Mouse (Mus musculus) intestine, embryonic 14.5 days (tissue): Measurements from ENCODE around the gene Apaf1. TPM values are rescaled to one million over a fixed set of nuclear protein-coding genes. Genes with fewer than 3 reads are reported as not detected.

Experiments
- ATAC-seq: fragments of 200-750 bp; cut with Nextera tagmentation; replicated peaks from 2 replicates; pipeline ENCODE4 v1.8.0; 2017; ENCODE audit warnings: low read depth, moderate number of reproducible peaks, moderate TSS enrichment, moderate library complexity; ENCODE audit not compliant: low FRiP score, low TSS enrichment
- DNase-seq: peaks from one replicate; pipeline ENCODE4 v3.0.0-alpha.2; 2018; ENCODE audit warnings: low spot score
- H3K27ac ChIP-seq: fragments of 300-500 bp; sonication (generic); 2 replicates; pipeline ENCODE4 v1.5.1; 2014; ENCODE audit warnings: low read depth, mild to moderate bottlenecking, control low read depth
- H3K27me3 ChIP-seq: fragments of 300-500 bp; sonication (generic); replicated peaks from 2 replicates; pipeline ENCODE4 v1.6.1; 2014; ENCODE audit warnings: low read length, control low read depth; ENCODE audit not compliant: control insufficient read depth, insufficient read depth
- H3K36me3 ChIP-seq: fragments of 300-500 bp; sonication (generic); 2 replicates; pipeline ENCODE4 v1.6.1; 2014; ENCODE audit warnings: low read length, control low read depth; ENCODE audit not compliant: control insufficient read depth, insufficient read depth
- H3K4me1 ChIP-seq: fragments of 300-500 bp; sonication (generic); replicated peaks from 2 replicates; pipeline ENCODE4 v1.6.1; 2014; ENCODE audit warnings: low read length, control low read depth, mixed read lengths; ENCODE audit not compliant: control insufficient read depth, insufficient read depth
- H3K4me2 ChIP-seq: fragments of 300-500 bp; sonication (generic); 2 replicates; pipeline ENCODE4 v1.6.1; 2014; ENCODE audit warnings: low read length
- H3K4me3 ChIP-seq: fragments of 300-500 bp; sonication (generic); 2 replicates; pipeline ENCODE4 v1.5.1; 2014; ENCODE audit warnings: low read depth, low read length, control low read depth, mixed read lengths
- H3K9ac ChIP-seq: fragments of 300-500 bp; sonication (generic); 2 replicates; pipeline ENCODE4 v1.6.1; 2014; ENCODE audit warnings: mild to moderate bottlenecking, low read length
- H3K9me3 ChIP-seq: fragments of 300-500 bp; sonication (generic); 2 replicates; pipeline ENCODE4 v1.6.1; 2016; ENCODE audit warnings: low read length, control low read depth; ENCODE audit not compliant: control insufficient read depth
- WGBS: fragments of 180-500 bp; shearing (Covaris S2); extraction: QIAGEN DNeasy Blood & Tissue Kit; methylation state at CpG from one replicate; pipeline ENCODE4 v1.1.7; 2014; 5-methylcytosine and 5-hydroxymethylcytosine counted together
- polyA plus RNA-seq: library from polyadenylated mRNA; unstranded; fragments of >200 nt; fragmentation: Nextera tagmentation; extraction: Ambion mirVana; gene quantifications from 2 replicates; pipeline ENCODE4 v1.2.1, GENCODE M21; 2014

Gene Apaf1
- polyA plus RNA-seq, 1 experiment from 2014 or later: 25.9 TPM

GRCm38 (mm10) chr10:91098056-91098455 is 15.5 kb upstream of the Apaf1 start:
- Histone ChIP-seq H3K27ac (no peak overlapping the region), H3K36me3 (peaks cover 50% of the 10 kb centered on the region), H3K9ac (no peak overlapping the region), H3K4me1 (no peaks in the 10 kb centered on the region), H3K4me3 (no peak overlapping the region), H3K27me3 (no peaks in the 10 kb centered on the region), H3K4me2 (no peak overlapping the region), H3K9me3 (no peaks in the 10 kb centered on the region)
- DNase-seq: no peak
- no peak for ATAC-seq
- WGBS: 91% methylated on average over 8 of the region's 8 CpGs

GRCm38 (mm10) chr10:91094251-91095104 is 11.9 kb upstream of the Apaf1 start:
- Histone ChIP-seq H3K4me2 (no peak overlapping the region), H3K27me3 (no peaks in the 10 kb centered on the region), H3K4me3 (no peak overlapping the region), H3K27ac (no peak overlapping the region), H3K9ac (no peak overlapping the region), H3K9me3 (no peaks in the 10 kb centered on the region), H3K4me1 (no peaks in the 10 kb centered on the region), H3K36me3 (peaks cover 39% of the 10 kb centered on the region)
- DNase-seq: no peak
- no peak for ATAC-seq
- WGBS: 78% methylated on average over 15 of the region's 15 CpGs

GRCm38 (mm10) chr10:91092812-91093211 is 10.2 kb upstream of the Apaf1 start:
- WGBS: 87% methylated on average over 4 of the region's 4 CpGs
- no peaks in the 10 kb centered on the region for H3K4me1 ChIP-seq
- peaks cover 37% of the 10 kb centered on the region for H3K36me3 ChIP-seq
- H3K4me3 ChIP-seq: no peak overlapping the region
- no peak overlapping the region for H3K9ac ChIP-seq
- H3K27me3 ChIP-seq: no peaks in the 10 kb centered on the region
- no peak for DNase-seq
- no peak for ATAC-seq
- H3K9me3 ChIP-seq: no peaks in the 10 kb centered on the region
- no peak overlapping the region for H3K4me2 ChIP-seq
- no peak overlapping the region for H3K27ac ChIP-seq

DNA sequence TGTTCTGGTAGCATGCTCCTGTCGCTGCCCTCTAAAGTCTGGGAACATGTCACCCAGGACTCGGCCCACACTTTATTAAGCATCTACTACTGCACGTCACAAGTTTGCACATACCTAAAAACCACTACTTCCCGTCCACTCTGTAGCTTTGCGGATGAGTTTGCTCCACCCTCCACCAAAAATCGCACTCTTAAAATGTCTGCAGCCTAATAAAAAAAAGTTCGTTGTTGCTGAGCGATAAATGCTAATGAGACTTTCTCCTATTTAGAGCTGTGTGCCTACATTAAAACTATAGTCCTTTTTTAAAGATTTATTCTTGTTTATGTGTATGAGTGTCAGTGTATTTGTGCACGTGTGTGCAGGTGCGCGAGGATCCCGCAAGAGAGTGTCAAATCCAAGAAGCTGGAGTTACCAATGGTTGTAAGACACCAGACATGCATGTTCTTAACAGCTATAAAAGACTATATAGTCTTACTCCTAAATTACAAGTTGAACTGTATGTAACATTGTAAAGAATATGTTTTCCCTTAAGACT is 890 bp upstream of the Apaf1 start:
- peak overlapping the region; percentile 65 for H3K4me2 ChIP-seq
- DNase-seq (no peak), ATAC-seq (no peak; the same call in 1 of the 2 replicates)
- H3K27me3 ChIP-seq: no peaks in the 10 kb centered on the region
- H3K4me3 ChIP-seq: peak overlapping the region; percentile 61
- 42% methylated on average over 12 of the region's 12 CpGs for WGBS
- peaks cover 15% of the 10 kb centered on the region for H3K4me1 ChIP-seq
- peak overlapping the region; percentile 73 for H3K27ac ChIP-seq
- H3K36me3 ChIP-seq: peaks cover 10% of the 10 kb centered on the region
- no peaks in the 10 kb centered on the region for H3K9me3 ChIP-seq
- H3K9ac ChIP-seq: peak overlapping the region; percentile 78

DNA sequence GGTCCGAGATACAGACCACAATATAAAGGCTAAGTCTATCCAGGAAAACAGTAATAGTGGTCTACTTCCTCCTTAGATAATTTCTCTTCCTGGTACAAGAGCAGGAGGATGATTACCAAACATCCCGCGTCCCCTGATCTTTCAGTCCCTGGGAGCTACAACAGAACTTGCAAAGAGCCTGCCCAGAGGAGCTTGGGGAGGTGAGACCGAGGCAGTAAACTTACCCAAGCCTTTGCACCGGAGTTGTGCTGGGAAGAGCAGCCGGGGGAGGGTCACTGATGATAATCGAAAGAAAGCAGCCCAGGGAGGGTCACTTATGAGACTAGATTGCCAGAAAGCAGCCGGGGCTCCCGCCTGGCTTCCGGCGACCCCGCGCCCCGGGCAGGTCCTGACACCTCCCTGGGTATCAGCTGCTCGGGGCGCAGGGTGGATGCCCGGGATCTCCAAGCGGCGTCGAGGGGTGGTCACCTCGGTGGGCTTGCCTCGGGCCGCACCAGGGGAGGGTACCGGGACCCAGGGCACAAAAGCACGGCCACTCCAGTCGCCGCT is 537 bp downstream of the Apaf1 start:
- peak overlapping the region; percentile 61 for H3K4me3 ChIP-seq
- no peaks in the 10 kb centered on the region for H3K27me3 ChIP-seq
- no peaks in the 10 kb centered on the region for H3K9me3 ChIP-seq
- peaks cover 24% of the 10 kb centered on the region for H3K36me3 ChIP-seq
- under 1% methylated on average over 26 of the region's 27 CpGs for WGBS
- peak; percentile 83 for DNase-seq
- H3K27ac ChIP-seq: peak overlapping the region; percentile 78
- peak overlapping the region; percentile 63 for H3K9ac ChIP-seq
- ATAC-seq: peak; percentile 62
- peak overlapping the region; percentile 60 for H3K4me2 ChIP-seq
- H3K4me1 ChIP-seq: peaks cover 15% of the 10 kb centered on the region

DNA sequence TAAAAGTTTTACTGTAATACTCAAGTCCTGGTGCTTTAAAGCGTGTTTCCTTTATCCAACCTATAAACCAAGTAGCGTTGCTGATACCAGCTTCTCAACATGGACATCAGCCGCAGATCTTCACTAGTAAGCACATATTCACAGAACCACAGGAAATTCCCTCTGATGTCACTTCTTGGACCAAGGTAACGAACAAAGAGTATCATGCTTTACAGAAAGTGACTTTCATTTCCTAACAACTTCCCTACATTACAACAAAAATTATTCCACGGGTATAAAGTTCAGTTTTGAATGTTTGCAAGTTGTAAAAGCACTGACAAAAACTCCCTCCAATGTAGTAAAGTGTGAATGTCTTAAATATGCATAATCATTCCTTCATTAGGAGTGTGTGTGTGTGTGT is 2.0 kb downstream of the Apaf1 start:
- H3K36me3 ChIP-seq: peaks cover 39% of the 10 kb centered on the region
- WGBS: 80% methylated on average over 5 of the region's 5 CpGs
- H3K9ac ChIP-seq: no peak overlapping the region
- H3K4me2 ChIP-seq: no peak overlapping the region; the same call in 1 of the 2 replicates
- no peak for DNase-seq
- no peaks in the 10 kb centered on the region for H3K27me3 ChIP-seq
- peaks cover 15% of the 10 kb centered on the region for H3K4me1 ChIP-seq
- H3K4me3 ChIP-seq: no peak overlapping the region
- H3K27ac ChIP-seq: no peak overlapping the region
- no peaks in the 10 kb centered on the region for H3K9me3 ChIP-seq
- no peak for ATAC-seq

GRCm38 (mm10) chr10:91076667-91077066 is 5.9 kb downstream of the Apaf1 start:
- H3K4me3 ChIP-seq: no peak overlapping the region
- no peak overlapping the region for H3K9ac ChIP-seq
- no peak overlapping the region for H3K4me2 ChIP-seq
- H3K36me3 ChIP-seq: peaks cover 61% of the 10 kb centered on the region
- H3K9me3 ChIP-seq: no peaks in the 10 kb centered on the region
- no peaks in the 10 kb centered on the region for H3K27me3 ChIP-seq
- no peak overlapping the region for H3K27ac ChIP-seq
- 94% methylated on average over 2 of the region's 2 CpGs for WGBS
- no peak for DNase-seq
- no peak for ATAC-seq
- H3K4me1 ChIP-seq: peaks cover 5% of the 10 kb centered on the region

- DNase-seq (no peak), ATAC-seq (no peak)
- Histone ChIP-seq H3K4me3 (no peak overlapping the region), H3K27ac (no peak overlapping the region), H3K4me2 (no peak overlapping the region), H3K9me3 (no peaks in the 10 kb centered on the region), H3K27me3 (no peaks in the 10 kb centered on the region), H3K9ac (no peak overlapping the region), H3K36me3 (peaks cover 57% of the 10 kb centered on the region), H3K4me1 (no peaks in the 10 kb centered on the region)
- WGBS: 88% methylated on average over 3 of the region's 3 CpGs
Observed at GRCm38 (mm10) chr10:91073345-91073744, 9.2 kb downstream of the Apaf1 start.
